Mouse (Mus musculus) CH12.LX (cell line): ENCODE measurements around the gene Zfp799. TPM values are rescaled to one million over a fixed set of nuclear protein-coding genes. Genes with fewer than 3 reads are reported as not detected.

Experiments used
- DNase-seq: peaks from one replicate; pipeline ENCODE4 v3.0.0-alpha.2; 2013; ENCODE audit errors: extremely low read depth
- H3K27ac ChIP-seq: 2 replicates; pipeline ENCODE4 v1.5.1; 2012; ENCODE audit warnings: low read depth, mild to moderate bottlenecking, control low read depth, moderate library complexity; ENCODE audit not compliant: insufficient read depth
- H3K27me3 ChIP-seq: replicated peaks from 2 replicates; pipeline ENCODE3; 2012; ENCODE audit warnings: inconsistent platforms
- H3K36me3 ChIP-seq, 2 experiments: replicated peaks in 1 of 2; 2 replicates each; pipeline versions ENCODE3 to v1.6.1; 2012; ENCODE audit warnings: inconsistent platforms in 1 of 2, low read length in 1 of 2, mild to moderate bottlenecking in 1 of 2, mixed read lengths in 1 of 2, moderate library complexity in 1 of 2; ENCODE audit not compliant: control insufficient read depth in 1 of 2, insufficient read depth in 1 of 2
- H3K4me1 ChIP-seq, 2 experiments: 2 replicates each; pipeline ENCODE4 v1.6.1; 2012; ENCODE audit warnings: inconsistent platforms in 1 of 2, moderate library complexity in 1 of 2; ENCODE audit not compliant: insufficient read depth in 2 of 2, control insufficient read depth in 1 of 2
- H3K4me2 ChIP-seq: 2 replicates; pipeline ENCODE4 v1.6.1; 2012; ENCODE audit warnings: low read depth, mild to moderate bottlenecking, control low read depth; ENCODE audit not compliant: poor library complexity, insufficient read depth, severe bottlenecking
- H3K4me3 ChIP-seq, 3 experiments: fragments of 150-350 bp in 1 of 3; sonication (generic) in 1 of 3; replicated peaks in 1 of 3; 2 replicates each; pipeline versions ENCODE3 to v1.5.1; 2011 to 2012; ENCODE audit warnings: low read depth in 2 of 3, low read length in 2 of 3, mild to moderate bottlenecking in 2 of 3, moderate library complexity in 2 of 3, control low read depth in 1 of 3, improper control_type of control experiment in 1 of 3, inconsistent platforms in 1 of 3, mixed read lengths in 1 of 3; ENCODE audit not compliant: poor library complexity in 1 of 3
- H3K79me2 ChIP-seq: replicated peaks from 2 replicates; pipeline ENCODE4 v1.6.1; 2012; ENCODE audit warnings: mild to moderate bottlenecking, moderate library complexity; ENCODE audit not compliant: control insufficient read depth, poor library complexity, insufficient read depth, severe bottlenecking; ENCODE audit errors: extremely low read depth
- H3K9ac ChIP-seq: 2 replicates; pipeline ENCODE4 v1.6.1; 2012; ENCODE audit warnings: low read depth, mild to moderate bottlenecking, control low read depth, moderate library complexity; ENCODE audit not compliant: insufficient read depth
- H3K9me3 ChIP-seq: replicated peaks from 2 replicates; pipeline ENCODE3; 2012; ENCODE audit warnings: low read length, inconsistent platforms, mixed read lengths
- CTCF ChIP-seq, 2 experiments: IDR thresholded peaks in 1 of 2; conservative IDR thresholded peaks in 1 of 2; 2 replicates each; pipeline ENCODE4 v1.5.1; 2011 to 2012; ENCODE audit warnings: low read depth in 2 of 2, low read length in 2 of 2, improper control_type of control experiment in 1 of 2, inconsistent platforms in 1 of 2, mild to moderate bottlenecking in 1 of 2, moderate library complexity in 1 of 2
- ELF1 ChIP-seq: IDR thresholded peaks from 2 replicates; pipeline ENCODE4 v1.6.1; 2014; ENCODE audit warnings: low read depth, mild to moderate bottlenecking, inconsistent platforms, low read length, improper control_type of control experiment
- ETS1 ChIP-seq: conservative IDR thresholded peaks from 2 replicates; pipeline ENCODE4 v1.6.1; 2012; ENCODE audit warnings: low read depth, mild to moderate bottlenecking, inconsistent platforms, low read length, improper control_type of control experiment, moderate library complexity
- HCFC1 ChIP-seq: IDR thresholded peaks from 2 replicates; pipeline ENCODE4 v1.6.1; 2012; ENCODE audit warnings: low read depth, mild to moderate bottlenecking, inconsistent platforms, low read length, improper control_type of control experiment
- JUN ChIP-seq: IDR thresholded peaks from 2 replicates; pipeline ENCODE4 v1.6.1; 2011; ENCODE audit warnings: low read depth, mild to moderate bottlenecking, low read length, improper control_type of control experiment, moderate library complexity; ENCODE audit not compliant: insufficient read depth
- KAT2A ChIP-seq: IDR thresholded peaks from 2 replicates; pipeline ENCODE4 v1.6.1; 2012; ENCODE audit warnings: low read length, improper control_type of control experiment, inconsistent platforms; ENCODE audit not compliant: insufficient replicate concordance
- MAX ChIP-seq: IDR thresholded peaks from 2 replicates; pipeline ENCODE4 v1.6.1; 2011; ENCODE audit warnings: low read length, improper control_type of control experiment
- MEF2A ChIP-seq: IDR thresholded peaks from 2 replicates; pipeline ENCODE4 v1.6.1; 2014; ENCODE audit warnings: low read depth, mild to moderate bottlenecking, inconsistent platforms, low read length, improper control_type of control experiment, borderline replicate concordance
- MYC ChIP-seq: IDR thresholded peaks from 2 replicates; pipeline ENCODE4 v1.6.1; 2011; ENCODE audit warnings: low read depth, mild to moderate bottlenecking, improper control_type of control experiment, low read length
- PAX5 ChIP-seq: IDR thresholded peaks from 2 replicates; pipeline ENCODE4 v1.6.1; 2012; ENCODE audit warnings: low read length, inconsistent platforms, mixed read lengths
- RAD21 ChIP-seq: IDR thresholded peaks from 2 replicates; pipeline ENCODE4 v1.6.1; 2011; ENCODE audit warnings: low read depth, mild to moderate bottlenecking, low read length, improper control_type of control experiment, moderate library complexity
- SMC3 ChIP-seq: IDR thresholded peaks from 2 replicates; pipeline ENCODE4 v1.6.1; 2011; ENCODE audit warnings: low read depth, low read length, improper control_type of control experiment
- USF2 ChIP-seq: conservative IDR thresholded peaks from 2 replicates; pipeline ENCODE4 v1.6.1; 2011; ENCODE audit warnings: low read depth, low read length, improper control_type of control experiment
- ZC3H11A ChIP-seq: IDR thresholded peaks from 2 replicates; pipeline ENCODE4 v1.6.1; 2012; ENCODE audit warnings: low read depth, mild to moderate bottlenecking, inconsistent platforms, low read length, improper control_type of control experiment
- dilution Hi-C: fragments of 300-500 bp; cut with MboI; formaldehyde crosslinking; loops from 2 replicates; pipeline ENCODE4 v1.14.3; 2020; ENCODE audit warnings: low sequenced_read_pairs; ENCODE audit not compliant: extremely low pct_unique_long_range_greater_than_20kb, extremely low pct_ligation_motif_present
- in situ Hi-C: fragments of 300-500 bp; cut with MboI; formaldehyde crosslinking; loops from 3 replicates; pipeline ENCODE4 v1.14.3; 2019; ENCODE audit warnings: low sequenced_read_pairs, low pct_ligation_motif_present, low pct_unique_long_range_greater_than_20kb, mixed read lengths
- polyA plus RNA-seq: library from polyadenylated mRNA; unstranded; fragments of >175 nt; gene quantifications from 2 replicates; pipeline ENCODE4 v1.2.1, GENCODE M21; 2012; ENCODE audit warnings: low read depth; ENCODE audit not compliant: insufficient read length
- total RNA-seq, 2 experiments: library from RNA; depleted of rRNA; stranded (reverse); fragments of 300-350 nt in 1 of 2; fragments of >200 nt in 1 of 2; gene quantifications; 2 replicates each; pipeline ENCODE4 v1.2.3; 2012 to 2014

Zfp799 gene
- total and polyA plus RNA-seq, 3 experiments: 6.2 to 9.5 (median 9.0) TPM

- no peak for TF ChIP-seq KAT2A
- TF ChIP-seq, all 38 proteins: peak for 0
Observed at GRCm38 (mm10) chr17:32777564-32777963, 52.5 kb downstream of the Zfp799 start (continued).

GRCm38 (mm10) chr17:32771213-32771612 is 58.8 kb downstream of the Zfp799 start:
- Histone ChIP-seq H3K4me1 (peaks cover 0 to 3% of the 10 kb centered on the region in 2 experiments; a peak in 1 of 4 replicates), H3K4me2 (no peak overlapping the region), H3K27ac (no peak overlapping the region), H3K4me3 (no peak overlapping the region), H3K9ac (no peak overlapping the region), H3K9me3 (no peaks in the 10 kb centered on the region), H3K79me2 (peaks cover 23% of the 10 kb centered on the region), H3K36me3 (peaks cover 42 to 89% of the 10 kb centered on the region in 2 experiments), H3K27me3 (no peaks in the 10 kb centered on the region)
- TF ChIP-seq USF2 (no peak), RAD21 (peak; percentile 63), CTCF (conservative IDR thresholded peaks at IDR 0.05 in 1 of 2, IDR thresholded peaks at IDR 0.05 in 1 of 2; ENCODE audit: low read depth in 2 of 2, low read length in 2 of 2) (peak in 1 of 2 experiments; percentile 68; a peak in 2 of 4 replicates), SMC3 (peak; percentile 33; the same call in 1 of the 2 replicates)
- in situ Hi-C loops: no loop called here
- peak; percentile 43 for DNase-seq
- dilution Hi-C loops: no loop called here

- in situ Hi-C loops: no loop called here
- no peak for DNase-seq
- Histone ChIP-seq H3K9me3 (no peaks in the 10 kb centered on the region), H3K9ac (no peak overlapping the region), H3K4me2 (no peak overlapping the region), H3K27ac (no peak overlapping the region)
- dilution Hi-C loops: no loop called here
- TF ChIP-seq MYC (no peak), ELF1 (no peak), PAX5 (no peak), ETS1 (no peak), USF2 (no peak), ZC3H11A (no peak), HCFC1 (no peak), MAX (no peak), JUN (no peak), MEF2A (no peak)
- TF ChIP-seq, all 38 proteins: peak for 0
- Histone ChIP-seq H3K4me3 (no peak overlapping the region), H3K79me2 (peaks cover 16% of the 10 kb centered on the region), H3K36me3 (peaks cover 18 to 61% of the 10 kb centered on the region in 2 experiments), H3K4me1 (no peaks in the 10 kb centered on the region), H3K27me3 (no peaks in the 10 kb centered on the region)
Observed at GRCm38 (mm10) chr17:32766422-32766821, 63.6 kb downstream of the Zfp799 start.

Other genes with a start within 250 kb of the Zfp799 start
- gene Cyp4f37, start 209.0 kb downstream of the Zfp799 start, total RNA-seq (2012; rRNA removed): 0.34 TPM in 1 of 2 replicates, not detected in the other
- 0.16 and 0.28 TPM in 2 replicates for gene Cyp4f37, start 209.0 kb downstream of the Zfp799 start, total RNA-seq (2014; rRNA removed)
- 0.45 and 0.60 TPM in 2 replicates for gene Cyp4f37, start 209.0 kb downstream of the Zfp799 start, polyA plus RNA-seq
- gene Cyp4f40, start 171.4 kb downstream of the Zfp799 start, total RNA-seq (2012; rRNA removed): 0.08 TPM in 2 replicates
- 0.09 and 0.40 TPM in 2 replicates for gene Cyp4f40, start 171.4 kb downstream of the Zfp799 start, total RNA-seq (2014; rRNA removed)
- 0.44 and 0.53 TPM in 2 replicates for gene Cyp4f40, start 171.4 kb downstream of the Zfp799 start, polyA plus RNA-seq
- not detected in 2 replicates for gene Cyp4f15, start 144.6 kb downstream of the Zfp799 start, total RNA-seq (2012; rRNA removed)
- gene Cyp4f15, start 144.6 kb downstream of the Zfp799 start, total RNA-seq (2014; rRNA removed): not detected in 2 replicates
- not detected in 2 replicates for gene Cyp4f15, start 144.6 kb downstream of the Zfp799 start, polyA plus RNA-seq
- 9.8 and 11.3 TPM in 2 replicates for gene Zfp871, start 42.0 kb downstream of the Zfp799 start, total RNA-seq (2012; rRNA removed)
- gene Zfp871, start 42.0 kb downstream of the Zfp799 start, total RNA-seq (2014; rRNA removed): 9.0 and 9.3 TPM in 2 replicates
- 10.6 and 13.4 TPM in 2 replicates for gene Zfp871, start 42.0 kb downstream of the Zfp799 start, polyA plus RNA-seq
- 1.1 and 1.7 TPM in 2 replicates for gene Zfp811, start 20.3 kb downstream of the Zfp799 start, total RNA-seq (2012; rRNA removed)
- gene Zfp811, start 20.3 kb downstream of the Zfp799 start, total RNA-seq (2014; rRNA removed): 5.0 and 6.6 TPM in 2 replicates
- 3.4 and 4.1 TPM in 2 replicates for gene Zfp811, start 20.3 kb downstream of the Zfp799 start, polyA plus RNA-seq
- 3.4 and 3.5 TPM in 2 replicates for gene Zfp870, start 61.4 kb upstream of the Zfp799 start, total RNA-seq (2012; rRNA removed)
- gene Zfp870, start 61.4 kb upstream of the Zfp799 start, total RNA-seq (2014; rRNA removed): 5.8 and 6.4 TPM in 2 replicates
- gene Zfp870, start 61.4 kb upstream of the Zfp799 start, polyA plus RNA-seq: 8.6 and 10.4 TPM in 2 replicates
- gene Cyp4f14, start 87.1 kb upstream of the Zfp799 start, total RNA-seq (2012; rRNA removed): not detected in 2 replicates
- gene Cyp4f14, start 87.1 kb upstream of the Zfp799 start, total RNA-seq (2014; rRNA removed): not detected in 2 replicates
- not detected in 2 replicates for gene Cyp4f14, start 87.1 kb upstream of the Zfp799 start, polyA plus RNA-seq
- gene Cyp4f13, start 117.1 kb upstream of the Zfp799 start, total RNA-seq (2012; rRNA removed): 13.1 and 18.6 TPM in 2 replicates
- 9.7 and 11.9 TPM in 2 replicates for gene Cyp4f13, start 117.1 kb upstream of the Zfp799 start, total RNA-seq (2014; rRNA removed)
- gene Cyp4f13, start 117.1 kb upstream of the Zfp799 start, polyA plus RNA-seq: 12.2 and 18.5 TPM in 2 replicates
- gene Zfp472, start 135.6 kb upstream of the Zfp799 start, total RNA-seq (2012; rRNA removed): 9.7 and 12.9 TPM in 2 replicates
- 27.8 and 31.5 TPM in 2 replicates for gene Zfp472, start 135.6 kb upstream of the Zfp799 start, total RNA-seq (2014; rRNA removed)
- gene Zfp472, start 135.6 kb upstream of the Zfp799 start, polyA plus RNA-seq: 12.4 and 13.6 TPM in 2 replicates
- 4.2 and 4.5 TPM in 2 replicates for gene Zfp952, start 162.9 kb upstream of the Zfp799 start, total RNA-seq (2012; rRNA removed)
- gene Zfp952, start 162.9 kb upstream of the Zfp799 start, total RNA-seq (2014; rRNA removed): 5.7 TPM in 2 replicates
- gene Zfp952, start 162.9 kb upstream of the Zfp799 start, polyA plus RNA-seq: 4.3 and 5.5 TPM in 2 replicates
- gene Zfp763, start 203.1 kb upstream of the Zfp799 start, total RNA-seq (2012; rRNA removed): 3.1 and 3.2 TPM in 2 replicates
- 5.7 and 6.0 TPM in 2 replicates for gene Zfp763, start 203.1 kb upstream of the Zfp799 start, total RNA-seq (2014; rRNA removed)
- gene Zfp763, start 203.1 kb upstream of the Zfp799 start, polyA plus RNA-seq: 2.9 and 3.7 TPM in 2 replicates
- gene 4921501E09Rik, start 237.8 kb upstream of the Zfp799 start, total RNA-seq (2012; rRNA removed): not detected in 2 replicates
- gene 4921501E09Rik, start 237.8 kb upstream of the Zfp799 start, total RNA-seq (2014; rRNA removed): not detected in 2 replicates
- not detected in 2 replicates for gene 4921501E09Rik, start 237.8 kb upstream of the Zfp799 start, polyA plus RNA-seq